Mouse (Mus musculus) left cerebral cortex, postnatal 10 days (tissue): Measurements from ENCODE around the gene Spata25. TPM values are rescaled to one million over a fixed set of nuclear protein-coding genes. Genes with fewer than 3 reads are reported as not detected.
"Not testable (repeated sequence)": the region's sequence is repeated elsewhere in the genome, so short reads cannot be mapped to it uniquely, and the experiment has no call there.

ENCODE experiments used
- DNase-seq, 2 experiments: peaks; one replicate each; pipeline ENCODE4 v3.0.0; 2021 to 2022; ENCODE audit warnings: low spot score in 2 of 2, mixed read lengths in 1 of 2; ENCODE audit errors: extremely low spot score in 1 of 2
- intact Hi-C: fragments of 180-260 bp; cut with DNase I; formaldehyde crosslinking; loops from one replicate; pipeline ENCODE4 v1.15.1; 2025
- total RNA-seq, 2 experiments: library from RNA; stranded (reverse); gene quantifications; 2 replicates each; pipeline ENCODE4 v1.2.3; 2021

The Spata25 gene
- total RNA-seq, 2 experiments from 2014 or later = 0.58 TPM; not detected in 1

DNA sequence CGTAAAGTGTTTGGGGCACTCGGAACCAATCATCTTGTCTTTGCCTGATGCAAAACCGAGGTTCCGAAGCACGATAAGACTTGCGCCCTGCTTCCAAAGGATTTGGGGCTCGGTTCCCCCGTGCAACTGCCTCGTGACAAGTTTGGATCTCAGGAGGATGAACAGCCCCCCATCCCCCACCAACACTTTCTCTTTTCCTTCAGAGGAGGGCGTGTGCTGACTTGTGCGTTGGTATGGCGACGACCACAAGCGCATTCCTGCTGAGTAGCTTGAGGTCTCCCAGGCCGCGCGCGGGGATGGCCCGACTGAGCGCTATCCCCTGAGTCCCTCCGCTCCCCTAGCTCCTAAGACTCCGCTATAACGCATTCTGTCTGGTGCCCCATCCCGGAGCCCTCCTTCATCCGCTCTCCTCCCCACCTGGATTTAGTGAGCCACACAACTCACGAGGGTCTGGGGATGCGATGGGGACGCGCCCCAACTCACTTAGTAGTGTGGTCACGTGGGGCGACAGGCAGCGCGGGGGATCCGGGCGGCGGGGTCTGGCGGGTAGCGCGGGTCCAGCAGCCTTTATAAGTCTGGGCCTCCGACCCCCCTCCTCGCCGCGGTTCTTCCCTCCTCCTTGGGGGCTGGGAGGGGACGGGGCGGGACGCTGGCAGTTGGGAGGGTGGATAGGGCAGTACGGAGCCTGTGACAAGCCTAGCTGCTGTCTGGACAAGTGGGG lies 28.9 kb upstream of the Spata25 start, which contains the start of gene Pltp:
Pltp (minus strand) TSS at position 611 of the 721 bp plus-strand sequence.
- peak; percentile 36 to 87 for DNase-seq
- intact Hi-C loops = no loop called here

DNA sequence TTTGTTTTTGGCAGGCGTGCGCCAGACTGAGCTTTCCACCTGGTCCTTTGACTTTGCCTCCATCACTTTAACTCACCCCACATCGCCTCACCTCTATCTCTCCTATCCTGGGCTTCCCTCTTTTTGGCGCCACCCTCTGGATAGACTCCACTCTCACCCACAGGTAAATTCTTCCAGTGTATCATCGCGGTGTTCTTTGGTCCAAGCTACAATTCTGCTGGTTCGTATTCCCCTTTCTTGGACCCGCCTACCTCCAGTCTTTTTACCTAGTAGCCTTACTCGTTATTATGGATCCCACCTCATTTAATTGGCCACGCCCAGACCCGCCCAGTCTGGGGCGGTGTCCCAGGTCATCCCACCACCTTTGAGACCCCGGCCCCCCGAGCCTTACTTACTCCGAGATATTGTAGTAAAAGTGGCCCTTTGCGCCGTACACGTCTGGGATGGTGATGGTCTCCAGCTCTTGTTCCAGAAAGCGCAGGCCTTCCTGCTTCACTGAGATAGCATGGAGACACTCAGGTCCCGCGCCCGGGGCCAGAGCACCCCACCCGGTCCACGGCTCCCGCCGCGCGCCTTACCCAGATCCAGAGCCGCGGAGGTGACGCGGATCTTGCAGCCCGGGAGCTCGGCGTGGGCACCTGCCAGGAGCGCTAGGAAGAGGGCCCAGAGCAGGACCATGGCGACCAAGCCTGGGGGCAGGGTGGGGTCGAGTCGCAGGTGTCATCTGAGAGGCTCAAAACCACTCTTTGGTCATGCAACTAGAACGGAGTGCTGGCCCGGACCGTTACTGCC lies 28.2 kb upstream of the Spata25 start:
- peak in 1 of 2 experiments; percentile 53 for DNase-seq
- intact Hi-C loops = no loop called here

DNA sequence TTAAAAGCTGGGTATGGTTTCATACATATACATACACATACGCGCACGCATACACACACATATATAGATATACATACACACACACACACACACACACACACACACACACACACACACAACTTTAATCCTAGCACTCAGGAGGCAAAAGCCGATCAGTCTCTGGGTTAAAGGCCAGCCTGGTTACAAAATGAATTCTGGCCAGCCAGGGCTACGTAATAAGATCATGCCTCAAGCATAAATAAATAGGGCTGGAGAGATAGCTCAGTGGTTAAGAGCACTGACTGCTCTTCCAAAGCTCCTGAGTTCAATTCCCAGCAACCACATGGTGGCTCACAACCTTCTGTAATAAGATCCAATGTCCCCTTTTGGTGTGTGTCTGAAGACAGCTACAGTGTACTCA lies 27.2 kb upstream of the Spata25 start:
- intact Hi-C loops, DNase-seq: not testable (repeated sequence)

DNA sequence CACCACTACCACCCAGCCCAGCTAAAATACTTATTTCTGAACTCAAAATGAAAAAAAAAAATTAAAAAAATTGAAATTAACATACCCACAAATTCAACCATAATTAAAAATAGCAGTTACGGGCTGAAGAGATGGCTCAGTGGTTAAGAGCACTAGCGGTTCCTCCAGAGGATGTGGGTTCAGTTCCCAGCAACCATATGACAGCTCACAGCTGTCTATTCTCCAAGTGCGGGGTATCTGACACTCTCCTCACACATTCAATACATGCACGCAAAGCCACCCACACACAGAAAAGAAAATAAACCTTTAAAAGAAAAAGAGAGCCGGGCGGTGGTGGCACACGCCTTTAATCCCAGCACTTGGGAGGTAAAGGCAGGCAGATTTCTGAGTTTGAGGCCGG lies 21.7 kb upstream of the Spata25 start:
- intact Hi-C loops = no loop called here

DNA sequence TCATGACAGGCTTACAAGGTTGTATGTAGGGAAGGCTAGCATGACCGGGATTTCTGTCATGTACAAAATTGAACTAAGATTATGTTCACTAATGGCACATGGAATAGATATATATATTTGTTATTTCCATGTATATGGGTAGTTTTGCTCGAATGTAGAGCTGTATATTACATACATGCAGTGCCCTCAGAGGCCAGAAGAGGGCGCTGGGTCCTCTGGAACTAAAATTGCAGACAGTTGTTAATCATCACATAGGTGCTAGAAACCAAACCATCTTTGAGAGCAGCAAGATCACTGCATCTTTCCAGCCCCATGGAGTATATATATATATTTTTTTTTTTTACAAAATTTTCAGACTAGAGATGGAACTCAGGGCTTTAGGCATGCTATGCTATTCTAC lies 17.4 kb upstream of the Spata25 start:
- intact Hi-C loops = no loop called here
- DNase-seq = no peak

More for the DNA sequence above, 21.7 kb upstream of the Spata25 start:
- DNase-seq = no peak

DNA sequence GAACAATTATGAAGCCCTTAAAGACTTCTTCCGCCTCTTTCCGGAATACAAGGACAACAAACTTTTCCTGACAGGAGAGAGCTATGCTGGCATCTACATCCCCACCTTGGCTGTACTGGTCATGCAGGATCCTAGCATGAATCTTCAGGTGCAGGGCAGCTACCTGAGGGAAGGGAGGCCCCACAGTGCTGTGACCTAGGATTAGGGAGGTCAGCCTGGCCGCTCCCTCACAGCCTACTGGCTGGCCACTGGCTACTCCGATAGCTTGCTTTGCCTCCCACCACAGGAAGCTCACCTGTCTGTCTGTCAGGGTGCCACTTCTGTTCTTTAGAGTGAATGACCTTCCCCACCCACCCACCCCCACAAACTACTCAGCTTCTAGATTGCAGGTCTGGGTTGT lies 6.8 kb upstream of the Spata25 start:
- intact Hi-C loops = no loop called here
- no peak for DNase-seq

DNA sequence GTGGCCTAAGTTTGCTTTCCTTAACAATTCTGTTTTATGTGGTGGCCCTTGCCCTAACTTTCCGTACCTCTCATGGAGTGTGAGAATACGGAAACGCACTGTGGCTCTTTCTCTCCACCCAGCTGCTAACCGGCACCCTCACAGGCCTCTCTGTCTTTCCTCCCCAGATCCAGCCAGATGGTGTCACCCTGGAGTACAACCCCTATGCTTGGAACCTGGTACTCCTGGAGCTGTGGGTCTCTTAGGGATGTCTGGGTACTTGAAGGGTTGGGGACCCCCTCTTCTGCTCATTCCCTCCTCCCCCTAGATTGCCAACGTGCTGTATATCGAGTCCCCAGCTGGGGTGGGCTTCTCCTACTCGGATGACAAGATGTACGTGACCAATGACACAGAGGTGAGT lies 6.2 kb upstream of the Spata25 start:
- intact Hi-C loops = no loop called here
- DNase-seq = no peak

DNA sequence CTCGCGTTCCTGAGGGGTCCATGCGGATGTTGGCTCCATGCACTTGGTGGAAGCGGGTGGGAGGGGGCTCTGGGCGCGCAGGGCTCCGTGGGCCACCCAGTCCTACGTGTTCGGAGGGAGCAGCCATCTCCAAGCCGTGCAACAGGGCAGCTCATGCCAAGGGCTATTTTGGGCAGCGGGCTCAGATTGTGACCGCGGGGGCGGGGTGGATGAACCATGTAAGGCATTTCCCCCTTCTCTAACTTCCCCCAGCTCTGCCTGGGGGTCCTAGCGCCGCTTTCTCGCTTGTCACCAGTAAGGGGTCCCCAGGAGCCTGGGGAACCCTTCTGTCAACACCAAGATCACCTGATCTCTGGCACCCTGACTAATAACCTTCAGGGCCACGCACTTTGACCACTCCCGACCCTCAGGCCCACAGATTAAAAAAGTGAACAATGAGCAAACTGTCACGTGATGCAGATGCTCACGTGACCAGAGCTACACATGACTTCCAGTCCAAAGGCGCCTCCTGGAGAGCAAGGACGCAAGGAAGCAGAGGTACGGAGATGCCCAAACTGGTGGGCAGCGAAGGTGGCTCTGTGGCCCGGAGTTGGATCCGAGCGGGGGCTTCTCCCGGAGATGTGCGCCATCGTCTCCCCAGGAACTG lies 5.1 kb upstream of the Spata25 start, which contains the start of gene Neurl2:
Neurl2 (minus strand) TSS at position 143 of the 646 bp plus-strand sequence.
- DNase-seq = peak; percentile 94
- intact Hi-C loops = loop anchor here (2.0 kb wide), 1 partner anchor 45 kb away; the partner anchor contains the start of gene Pcif1

DNA sequence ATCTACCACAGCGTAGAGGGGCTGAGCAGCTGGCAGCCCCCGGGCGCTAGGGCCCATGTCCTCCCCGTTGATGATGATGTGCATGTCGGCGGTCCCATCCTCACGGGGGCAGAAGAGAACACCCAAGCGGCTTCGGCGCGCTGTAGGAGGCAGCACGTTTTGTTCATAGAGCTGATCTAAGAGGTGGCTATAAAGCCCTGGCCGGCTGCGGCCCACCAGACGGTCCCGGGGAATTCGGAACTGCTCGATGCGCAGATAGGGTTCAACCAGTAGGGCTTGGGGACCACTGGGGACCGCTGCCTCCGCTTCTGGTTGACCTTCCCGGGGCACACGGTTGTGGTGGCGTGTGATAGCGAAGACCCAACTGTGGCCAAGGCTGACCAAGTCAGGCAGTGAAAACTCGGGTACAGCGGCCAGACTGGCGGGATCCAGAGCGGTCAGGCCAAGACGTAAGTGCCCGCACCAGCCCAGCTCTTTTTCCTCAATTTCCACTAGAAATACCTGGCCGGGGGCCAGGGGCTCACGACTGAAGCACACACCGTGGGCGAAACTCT lies 4.5 kb upstream of the Spata25 start, which contains the start of gene Ctsa:
Ctsa (plus strand) TSS at position 126 of the 554 bp plus-strand sequence.
- intact Hi-C loops = loop anchor here (2.0 kb wide), 1 partner anchor 46 kb away; the partner anchor contains the start of gene Pcif1
- DNase-seq = peak; percentile 68 to 87

DNA sequence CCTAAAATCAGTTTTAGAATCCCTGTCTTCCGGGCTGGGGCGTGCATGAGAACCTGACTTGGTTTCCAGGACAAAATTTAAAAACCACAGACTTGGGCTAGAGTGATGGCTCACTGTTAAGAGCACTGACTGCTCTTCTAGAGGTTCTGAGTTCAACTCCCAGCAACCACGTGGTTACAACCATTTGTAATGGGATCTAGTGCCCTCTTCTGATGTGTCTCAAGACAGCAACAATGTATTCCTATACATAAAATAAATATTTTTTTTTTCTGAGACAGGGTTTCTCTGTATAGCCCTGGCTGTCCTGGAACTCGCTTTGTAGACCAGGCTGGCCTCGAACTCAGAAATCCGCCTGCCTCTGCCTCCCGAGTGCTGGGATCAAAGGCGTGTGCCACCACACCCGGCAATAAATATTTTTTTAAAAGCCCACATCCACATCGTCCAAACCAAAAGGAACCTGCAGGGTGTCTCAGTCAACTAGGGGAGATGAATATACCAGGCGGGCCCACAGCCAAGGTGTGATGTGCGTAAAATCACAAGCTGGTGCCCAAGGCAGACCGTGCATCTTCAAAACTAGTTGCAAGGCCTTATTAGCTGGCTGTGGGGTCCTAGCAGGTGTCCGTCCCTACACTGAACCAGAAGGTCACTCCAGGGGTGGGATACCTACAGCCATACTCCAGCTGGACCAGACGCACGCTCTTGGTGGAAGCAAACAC lies 3.9 kb upstream of the Spata25 start:
- intact Hi-C loops = loop anchor here (2.0 kb wide), 1 partner anchor 47 kb away; the partner anchor contains the start of gene Pcif1
- DNase-seq = no peak

DNA sequence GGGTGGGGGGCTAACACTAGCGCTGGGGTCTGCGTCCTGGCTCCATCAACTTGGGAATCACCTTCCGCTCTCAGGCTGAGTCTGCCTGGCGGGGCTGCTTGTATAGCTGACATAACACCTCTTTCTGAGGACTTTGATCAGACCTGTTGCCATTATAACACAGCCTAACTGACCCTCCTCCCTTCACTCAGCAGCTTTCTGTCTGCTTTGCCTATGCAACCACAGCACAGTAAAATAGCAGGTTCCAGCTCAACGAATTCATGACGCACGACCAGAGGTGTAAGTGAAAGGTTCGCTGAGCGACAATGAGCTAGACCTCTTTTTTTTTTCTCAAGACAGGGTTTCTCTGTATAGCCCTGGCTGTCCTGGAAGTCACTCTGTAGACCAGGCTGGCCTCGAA lies 2.7 kb upstream of the Spata25 start:
- intact Hi-C loops = no loop called here

DNA sequence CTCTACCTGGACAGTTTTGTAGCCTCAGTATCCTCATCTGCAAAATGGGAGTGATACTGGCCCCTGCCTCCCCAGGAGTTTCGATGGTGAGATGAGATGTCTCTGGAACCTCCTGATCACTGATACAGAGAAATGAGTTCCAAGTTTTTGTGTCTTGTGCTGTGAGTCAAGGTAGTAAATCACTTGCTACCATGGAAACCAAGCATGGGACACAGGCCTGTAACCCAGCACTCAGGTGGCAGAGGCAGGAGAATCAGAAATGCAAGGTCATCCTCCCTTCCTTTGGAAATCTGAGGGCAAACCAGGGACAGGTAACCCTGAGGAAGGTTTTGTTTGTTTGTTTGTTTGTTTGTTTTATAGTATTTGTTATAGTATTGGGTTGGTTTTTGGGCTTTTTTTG lies 753 bp upstream of the Spata25 start:
- DNase-seq = no peak
- intact Hi-C loops = no loop called here

More for the DNA sequence above, 2.7 kb upstream of the Spata25 start:
- DNase-seq = no peak

DNA sequence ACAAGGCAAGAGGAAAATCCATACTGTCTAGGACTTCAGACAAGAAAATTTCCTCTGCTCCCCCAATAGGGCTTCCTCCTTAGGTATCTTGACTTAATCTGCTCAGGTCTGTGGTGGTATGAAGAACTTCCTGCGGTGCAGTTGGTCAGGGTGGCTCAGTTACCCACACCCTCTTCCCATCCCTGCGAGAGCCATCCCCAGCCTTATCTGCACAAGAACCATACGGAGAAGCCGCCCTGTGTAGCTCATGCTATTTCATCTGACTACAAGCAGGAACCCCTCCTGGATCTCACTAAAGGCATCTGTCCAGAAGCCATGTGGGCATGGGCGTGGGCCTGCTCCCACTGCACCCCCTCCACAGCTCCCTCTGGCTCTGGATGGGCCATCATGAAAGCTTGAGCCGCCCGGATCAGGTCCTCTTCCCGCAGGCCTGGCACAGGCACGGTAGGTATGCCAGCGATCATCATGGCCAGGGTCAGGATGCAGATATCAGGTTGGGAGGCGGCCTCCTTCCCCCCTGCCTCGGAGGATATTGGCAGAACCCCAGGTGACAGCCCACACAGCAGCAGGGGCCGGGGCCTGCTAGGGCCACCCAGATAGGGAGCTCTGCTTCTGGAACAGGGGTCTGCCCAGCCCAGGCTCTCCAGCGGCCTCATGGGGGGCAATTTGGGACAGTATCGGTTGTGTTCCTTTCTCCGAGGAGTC lies 1.0 kb downstream of the Spata25 start:
- no peak for DNase-seq
- intact Hi-C loops = no loop called here

DNA sequence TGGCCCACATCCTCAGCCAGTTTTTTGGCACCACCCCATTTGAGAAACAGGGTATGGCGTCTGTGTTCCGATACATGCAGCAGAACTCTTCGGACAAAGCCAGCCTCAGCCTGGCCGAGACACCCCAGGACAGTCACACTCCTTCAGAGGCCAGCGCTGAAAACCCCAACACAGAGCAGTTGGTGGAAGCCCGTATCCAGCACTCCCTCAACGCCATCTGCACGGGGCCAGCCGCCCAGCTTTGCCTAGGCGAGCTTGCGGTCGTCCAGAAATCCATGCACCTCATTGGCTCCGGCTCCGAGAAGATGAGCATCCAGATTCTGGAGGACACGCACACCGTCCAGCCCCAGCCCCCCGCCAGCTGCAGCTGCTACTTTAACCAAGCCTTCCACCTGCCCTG lies 2.8 kb downstream of the Spata25 start:
- intact Hi-C loops = no loop called here
- DNase-seq = no peak

DNA sequence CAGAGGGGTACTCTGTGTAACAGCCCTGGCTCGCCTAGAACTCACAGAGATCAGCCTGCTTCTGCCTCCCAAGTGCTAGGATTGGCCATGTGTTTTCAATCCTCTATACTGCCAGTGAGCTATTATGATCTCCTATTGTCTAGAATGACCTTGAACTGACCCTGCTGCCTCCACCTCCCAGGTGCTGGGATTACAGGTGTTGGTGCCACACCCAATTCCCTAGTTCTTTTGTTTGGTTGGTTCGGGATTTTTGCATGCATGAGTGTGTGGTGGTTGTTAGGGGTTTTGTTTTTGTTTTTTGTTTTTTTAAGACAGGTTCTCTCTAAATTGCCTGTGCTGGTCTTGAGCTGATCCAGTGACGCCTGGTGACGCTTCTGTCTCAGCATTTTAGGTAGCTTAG lies 4.4 kb downstream of the Spata25 start:
- DNase-seq = no peak
- intact Hi-C loops = no loop called here

DNA sequence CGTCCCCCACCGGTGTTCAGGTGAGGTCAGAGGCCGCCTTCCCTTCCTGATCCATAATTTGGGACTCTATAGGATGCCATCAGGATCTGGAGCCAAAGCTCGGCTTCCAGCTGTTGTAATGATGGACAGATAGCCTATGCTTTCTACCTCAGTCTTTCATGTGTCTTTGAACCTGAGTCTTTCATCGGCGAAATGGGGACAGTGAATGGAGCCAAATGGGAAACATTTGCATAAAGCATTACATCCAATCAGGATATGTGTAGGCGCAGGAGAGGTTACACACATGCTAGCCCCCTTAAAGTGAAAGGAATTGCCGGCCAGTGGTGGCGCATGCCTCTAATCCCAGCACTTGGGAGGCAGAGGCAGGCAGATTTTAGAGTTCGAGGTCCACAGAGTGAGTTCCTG lies 5.2 kb downstream of the Spata25 start:
- DNase-seq = no peak

DNA sequence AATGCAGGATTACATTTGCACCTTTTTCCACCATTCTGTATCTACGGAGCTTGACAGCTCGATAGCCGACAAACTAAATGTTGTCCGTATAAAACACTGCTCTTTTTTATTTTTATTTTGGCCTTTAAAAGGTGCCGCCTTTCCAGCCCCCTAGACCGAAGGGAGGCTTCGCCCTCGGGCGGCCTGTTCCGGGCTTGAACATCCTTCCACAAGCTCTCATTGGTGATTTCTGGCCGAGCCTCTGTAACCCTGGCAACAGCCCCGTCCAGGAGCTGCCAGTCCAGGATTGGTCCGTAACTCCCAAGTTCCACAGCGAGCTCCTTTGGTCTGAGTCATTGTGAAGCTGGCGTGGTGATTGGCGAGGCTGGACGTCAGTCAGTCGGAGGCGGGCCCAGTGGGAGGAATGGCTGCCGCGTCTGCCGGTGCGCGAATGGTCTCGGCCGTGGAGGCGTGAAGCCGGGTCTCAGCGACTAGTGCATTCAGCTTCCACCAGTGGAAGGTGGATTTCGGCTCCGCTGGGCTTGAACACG lies 5.6 kb downstream of the Spata25 start, which contains the start of gene Zswim1:
Zswim1 (plus strand) TSS at position 51 of the 530 bp plus-strand sequence.
- intact Hi-C loops = no loop called here

More for the DNA sequence above, 5.2 kb downstream of the Spata25 start:
- intact Hi-C loops = no loop called here

More for the DNA sequence above, 5.6 kb downstream of the Spata25 start, which contains the start of gene Zswim1:
- peak; percentile 98 to 100 for DNase-seq
